Mouse (Mus musculus) cerebellum, postnatal 14 days (tissue): ENCODE measurements around the gene Hs3st4.

Experiments
- DNase-seq, 2 experiments: peaks; one replicate each; pipeline ENCODE4 v3.0.0; 2021; ENCODE audit warnings: mixed read lengths in 2 of 2

Hs3st4 gene

DNA sequence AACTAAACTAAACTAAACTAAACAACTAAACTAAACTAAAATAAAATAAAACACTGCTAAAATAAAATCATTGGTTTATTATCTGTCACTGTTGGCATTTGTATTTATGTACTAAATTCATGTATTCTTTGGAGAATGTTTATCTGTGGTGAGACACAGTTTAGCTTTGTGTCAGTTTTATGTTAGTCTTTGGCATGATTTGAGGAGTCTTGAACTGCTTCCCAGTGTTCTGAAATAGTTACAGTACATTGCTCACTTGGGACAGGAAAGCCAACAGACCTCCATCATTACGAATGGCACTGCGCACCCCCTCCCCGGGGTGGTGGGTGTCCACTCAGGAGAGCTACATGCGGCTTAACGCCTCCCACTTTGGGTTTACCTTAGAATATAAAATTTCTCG is 158.6 kb downstream of the Hs3st4 start:
- no peak for DNase-seq

DNA sequence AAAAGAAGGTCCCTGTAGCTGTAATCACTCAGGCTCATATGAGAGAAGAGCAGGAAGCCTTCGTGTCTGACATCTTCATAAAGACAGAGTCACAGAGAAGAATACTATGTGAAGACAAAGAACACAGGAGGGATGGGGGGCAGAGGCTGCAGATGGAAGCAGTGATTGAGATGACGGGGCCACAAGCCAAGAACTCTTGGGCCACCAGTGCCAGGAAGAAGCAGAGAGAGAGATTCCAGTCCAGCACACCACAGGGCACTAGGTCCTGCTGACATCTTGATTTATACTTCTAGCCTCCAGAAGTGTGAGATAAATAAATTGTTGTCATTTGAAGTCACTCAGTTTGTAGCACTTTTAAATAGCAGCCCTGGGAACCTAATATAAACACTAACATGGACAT is 168.2 kb downstream of the Hs3st4 start:
- DNase-seq = peak; percentile 83 to 85

DNA sequence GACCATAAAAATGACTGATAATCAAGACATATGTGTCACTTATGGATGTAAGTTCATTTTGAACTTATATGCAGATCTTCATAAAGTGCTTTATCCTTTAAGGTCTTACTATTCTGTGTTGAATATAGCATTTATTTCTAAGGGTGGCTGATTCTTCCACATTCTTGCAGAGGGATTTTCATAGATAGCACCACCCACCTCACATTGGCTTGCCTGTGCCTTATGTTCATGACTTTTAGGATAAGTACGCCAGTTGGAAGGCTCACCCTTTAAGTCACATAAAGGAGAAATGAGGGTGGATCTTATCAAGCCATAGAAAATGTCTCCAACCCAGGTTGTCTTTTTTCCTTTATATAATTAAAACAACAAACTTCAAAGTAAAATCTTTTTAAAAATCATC is 180.6 kb downstream of the Hs3st4 start:
- no peak for DNase-seq

DNA sequence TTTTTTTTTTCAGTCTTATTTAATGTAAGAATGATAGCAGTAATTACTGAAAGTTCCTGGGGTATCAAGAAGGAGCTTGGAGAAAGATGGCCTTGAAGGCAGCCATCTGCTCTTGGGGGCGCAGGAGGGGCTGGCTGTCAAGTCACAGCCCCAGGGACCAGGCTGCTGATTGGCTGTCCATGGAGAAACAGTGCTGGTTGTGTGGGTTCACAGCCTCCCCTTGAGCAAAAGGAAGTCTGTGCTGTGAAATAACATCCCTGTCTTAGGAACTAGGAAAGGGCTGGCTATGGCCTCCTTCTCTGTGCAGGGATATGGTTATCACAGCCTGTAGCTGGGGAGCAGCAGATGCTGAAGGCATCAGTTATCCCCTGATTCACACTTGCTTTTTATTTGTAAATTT is 183.6 kb downstream of the Hs3st4 start:
- no peak for DNase-seq

DNA sequence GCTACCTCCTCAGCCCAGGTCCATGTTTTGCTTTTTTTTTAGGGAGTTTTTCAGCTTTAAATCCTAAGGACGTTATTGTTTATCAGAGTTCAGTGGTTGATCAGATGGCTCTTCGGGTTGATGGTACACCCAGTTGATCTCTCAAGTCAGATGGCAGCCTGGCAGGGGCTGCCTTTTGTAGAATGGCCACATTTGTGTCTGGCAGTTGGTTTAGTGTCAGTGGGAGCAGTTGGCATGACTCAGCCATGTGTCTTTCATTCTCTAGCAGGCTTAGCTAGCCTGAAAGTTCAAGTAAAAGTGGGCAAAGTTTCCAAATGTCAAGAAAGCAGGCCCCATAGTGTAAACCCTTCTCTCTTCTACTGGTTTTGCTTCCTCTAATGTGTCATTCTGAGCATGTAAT is 186.1 kb downstream of the Hs3st4 start:
- peak; percentile 47 to 74 for DNase-seq

DNA sequence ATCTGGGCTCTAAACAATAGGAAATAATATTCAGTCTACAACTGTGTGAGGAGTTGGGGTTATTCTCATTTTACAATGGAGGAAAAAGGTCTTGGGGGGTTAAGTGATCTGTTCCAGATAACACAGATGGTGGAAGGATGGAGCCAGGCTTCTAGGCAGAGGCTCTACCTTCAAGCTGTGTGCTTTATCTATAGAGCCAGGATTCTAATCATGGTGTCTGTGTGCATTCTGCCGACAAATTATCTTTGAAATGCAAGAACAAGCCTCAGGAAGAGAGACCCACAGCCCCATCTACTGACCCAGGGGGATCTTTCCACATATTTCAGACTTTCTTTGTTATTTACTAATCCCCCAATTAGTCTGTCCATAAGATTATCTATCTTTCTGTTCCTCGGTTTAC is 187.3 kb downstream of the Hs3st4 start:
- DNase-seq = peak; percentile 57 to 75

DNA sequence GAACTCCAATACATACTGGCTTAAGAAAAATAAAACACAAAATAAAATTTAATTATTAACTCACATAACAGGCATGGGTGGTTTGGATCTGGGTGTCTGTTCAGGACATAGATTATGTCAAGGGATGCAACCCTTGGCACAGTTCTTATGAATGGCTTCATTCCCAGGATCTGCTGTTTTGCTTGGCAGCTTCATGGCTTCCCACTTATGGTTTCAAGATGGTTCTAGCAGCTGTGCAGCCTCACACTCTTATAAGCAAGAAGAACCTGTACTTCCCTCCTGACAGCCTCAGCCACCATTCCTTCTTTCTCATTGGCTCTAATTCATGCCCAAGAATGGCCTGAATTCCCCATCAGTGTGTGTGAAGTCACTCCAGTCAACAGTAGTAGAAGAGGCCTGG is 189.3 kb downstream of the Hs3st4 start:
- DNase-seq = peak; percentile 40 to 66

DNA sequence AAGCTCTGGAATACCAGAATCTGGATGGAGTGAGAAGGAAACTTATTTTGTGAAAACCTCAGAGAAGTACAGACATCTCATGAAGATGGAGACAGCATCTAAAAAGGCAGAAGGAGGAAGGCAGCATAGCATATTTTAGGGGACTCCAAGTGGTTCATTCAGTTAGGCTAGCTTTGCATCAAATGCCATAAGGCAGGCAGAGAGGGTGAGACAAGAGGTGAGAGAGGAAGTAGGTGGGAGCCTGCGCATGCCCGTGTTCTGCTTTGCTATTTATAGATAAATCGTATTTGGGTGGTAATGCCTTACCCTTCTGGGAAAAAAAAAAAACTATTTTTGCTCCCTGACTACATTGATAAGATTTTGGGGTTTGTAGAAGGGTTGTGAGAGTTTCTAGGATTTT is 198.3 kb downstream of the Hs3st4 start:
- no peak for DNase-seq

DNA sequence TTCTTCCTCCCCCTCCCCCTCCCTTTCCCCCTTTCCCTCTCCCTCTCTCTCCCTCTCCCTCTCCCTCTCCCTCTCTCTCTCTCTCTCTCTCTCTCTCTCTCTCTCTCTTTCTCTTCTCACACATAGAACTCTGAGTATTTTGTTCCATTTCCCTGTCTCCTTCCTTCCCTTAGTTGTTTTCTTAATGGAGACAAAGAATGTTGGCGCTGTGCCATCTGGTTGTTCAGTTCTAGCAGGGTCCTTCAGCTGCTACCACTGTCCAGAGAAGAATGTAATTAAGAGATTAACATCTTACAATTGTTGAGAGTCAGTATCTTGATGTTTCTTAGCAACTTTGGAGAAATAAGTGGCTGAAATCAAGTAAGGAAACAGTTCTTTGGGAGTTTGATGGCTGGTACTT is 202.0 kb downstream of the Hs3st4 start:
- DNase-seq = peak in 1 of 2 experiments; percentile 18

DNA sequence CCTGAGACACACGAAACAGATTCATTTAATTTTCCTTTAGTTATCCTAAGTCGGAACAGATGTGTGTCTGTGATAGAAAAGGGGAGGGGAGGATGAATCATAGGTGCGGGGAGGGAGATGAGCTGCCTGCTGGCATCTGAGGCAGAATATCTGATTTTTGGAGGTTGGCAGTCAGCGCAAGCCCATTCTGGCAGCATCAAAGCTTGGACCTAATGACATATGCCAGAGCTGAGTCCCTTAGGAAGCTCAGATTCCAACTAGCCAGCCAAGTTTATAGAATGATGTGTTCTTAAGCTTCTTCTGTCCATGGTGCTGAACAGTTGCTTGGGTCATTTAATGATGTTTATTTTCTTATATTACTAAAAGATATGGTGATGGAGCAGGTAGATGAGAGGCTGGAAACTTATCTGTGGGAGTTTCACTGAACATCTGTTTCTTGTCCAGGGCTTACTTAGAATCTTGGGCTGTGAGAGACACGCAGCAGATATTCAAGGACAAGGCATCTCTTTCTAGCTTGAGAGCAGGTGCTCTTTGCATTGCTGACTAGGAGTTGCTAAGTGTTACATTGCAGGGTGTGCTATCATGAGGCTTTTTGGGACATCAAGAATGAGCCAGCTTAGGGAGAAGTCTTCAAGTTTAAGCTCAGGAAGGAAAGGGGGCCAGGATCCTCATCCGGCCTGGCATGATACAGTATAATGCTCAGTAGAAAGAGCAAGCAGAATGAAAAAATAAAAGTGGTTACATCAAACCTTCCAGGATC is 216.3 kb downstream of the Hs3st4 start:
- DNase-seq = peak; percentile 25 to 55

DNA sequence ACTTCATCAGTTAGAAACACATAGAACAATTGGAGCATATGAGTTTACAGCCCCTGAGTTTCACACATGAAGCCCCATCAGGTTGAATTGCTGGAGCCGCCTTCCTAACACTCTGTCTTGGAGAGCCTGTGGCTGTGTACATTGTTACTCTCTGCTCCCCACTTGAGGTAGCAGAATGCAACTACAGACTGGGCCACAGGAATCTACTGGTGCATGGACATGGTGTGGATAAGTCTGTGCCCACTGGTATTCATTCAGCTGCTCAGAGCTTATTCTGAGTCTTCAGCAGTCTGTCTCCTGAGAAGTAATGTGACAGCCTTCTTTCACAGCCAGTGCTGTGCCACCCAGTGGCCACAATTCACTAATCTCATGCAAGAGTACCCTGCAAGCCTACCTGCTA is 234.3 kb downstream of the Hs3st4 start:
- DNase-seq = peak; percentile 37 to 38

DNA sequence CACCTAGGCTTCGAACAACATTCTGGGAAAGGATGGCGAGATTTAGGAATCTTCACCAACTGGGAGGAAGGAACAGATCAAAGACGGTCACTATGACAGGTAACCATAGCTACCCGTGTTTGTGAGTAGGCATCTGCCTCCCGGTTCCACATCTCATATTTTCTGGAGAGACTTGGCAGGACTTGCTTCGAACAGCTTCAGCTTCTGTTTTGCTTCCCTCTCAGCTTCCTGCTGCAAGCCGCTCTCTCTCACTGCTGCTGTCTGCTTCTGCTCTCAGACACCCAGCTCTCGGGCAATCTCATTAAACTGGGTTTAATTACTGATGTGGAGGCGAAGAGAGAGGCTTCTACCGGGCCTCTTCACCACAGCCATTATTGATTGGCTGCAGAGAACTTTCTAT is 237.9 kb downstream of the Hs3st4 start:
- no peak for DNase-seq

DNA sequence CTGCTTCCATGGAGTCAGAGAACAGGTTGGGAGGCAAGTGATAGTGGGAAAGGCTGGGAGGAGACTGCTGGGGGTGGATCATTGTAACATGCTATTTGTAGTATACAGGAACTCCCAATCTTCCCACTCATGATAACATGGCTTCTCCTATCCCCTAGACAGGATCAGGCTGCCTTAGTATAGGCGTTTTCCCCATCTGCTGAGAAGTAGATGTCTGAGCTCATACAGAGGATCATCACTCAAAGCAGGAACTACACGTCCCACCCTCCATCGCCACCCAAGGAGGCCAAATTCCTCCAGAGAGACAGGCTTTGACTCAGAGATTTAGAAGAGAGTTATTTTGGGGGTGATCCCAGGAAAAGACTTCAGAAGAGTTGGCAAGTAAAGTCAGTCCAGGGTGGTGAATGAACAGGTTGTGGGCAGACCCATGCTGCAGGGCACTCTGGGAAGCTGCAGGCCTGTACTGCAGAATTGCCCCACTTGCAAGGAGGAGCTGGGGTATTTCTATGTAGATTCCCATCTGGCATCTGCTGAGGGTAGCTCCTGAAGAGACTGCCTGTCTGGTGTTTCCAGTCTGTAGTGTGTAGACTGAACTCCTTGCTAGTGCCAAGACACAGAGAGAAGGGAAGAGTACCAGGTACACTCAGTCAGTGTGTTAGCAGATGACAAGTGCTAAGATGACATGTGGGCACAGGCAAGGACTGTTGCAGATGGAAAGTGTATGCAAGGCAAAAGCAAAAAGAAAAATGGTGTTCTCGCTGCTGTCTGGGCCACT is 255.4 kb downstream of the Hs3st4 start:
- no peak for DNase-seq

DNA sequence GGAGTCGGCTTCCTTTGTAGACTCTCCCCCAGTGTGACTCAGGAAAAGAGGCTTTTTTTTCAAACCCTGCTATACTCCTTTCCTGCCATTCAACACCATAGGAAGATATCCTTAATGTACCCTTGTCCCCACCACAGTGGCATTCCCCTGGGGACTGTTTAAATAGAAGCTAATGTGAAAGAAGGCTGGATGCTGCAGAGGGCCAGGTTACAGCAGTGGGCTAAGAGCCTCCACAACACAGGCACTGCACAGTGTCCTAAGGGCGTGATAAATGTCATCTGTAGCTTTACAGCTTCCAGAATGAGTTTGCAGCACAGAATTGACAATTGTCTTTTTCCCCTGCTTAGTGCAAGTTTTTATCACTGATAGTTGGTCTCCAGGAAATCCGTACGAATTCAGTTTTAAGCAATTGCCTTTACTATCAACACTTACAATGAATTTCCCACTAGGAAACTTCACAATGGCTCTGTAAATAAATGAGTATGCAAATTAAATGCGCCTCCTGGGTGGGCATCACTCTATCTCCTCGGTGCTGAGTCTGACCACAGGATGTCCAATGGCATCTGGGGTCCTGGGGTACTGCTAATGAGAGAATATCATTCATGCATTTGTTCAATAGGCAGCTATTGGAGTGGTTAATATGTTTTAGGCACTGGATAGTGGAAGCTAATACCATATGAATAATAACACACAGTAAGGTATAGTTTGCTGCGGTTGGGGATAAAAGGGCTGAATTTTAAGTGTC is 257.4 kb downstream of the Hs3st4 start:
- DNase-seq = no peak

DNA sequence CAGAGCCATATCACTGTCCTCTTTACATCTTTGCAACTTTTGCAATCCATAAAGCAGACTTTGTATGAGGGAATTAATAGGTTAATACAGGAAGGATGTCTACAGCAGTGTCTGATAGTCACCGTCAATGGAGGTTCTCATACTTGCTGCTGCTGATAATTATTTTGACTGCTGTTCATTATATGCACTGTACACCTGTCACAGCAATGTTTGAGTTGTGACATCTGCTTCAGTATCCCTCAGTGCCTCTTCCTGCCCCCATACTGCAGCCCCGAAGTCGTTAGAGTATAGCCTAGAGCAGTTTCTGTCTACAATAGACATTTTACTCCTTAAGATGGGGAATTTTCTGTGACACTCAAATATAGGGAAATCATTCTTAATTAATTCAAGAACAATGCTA is 267.2 kb downstream of the Hs3st4 start:
- no peak for DNase-seq

DNA sequence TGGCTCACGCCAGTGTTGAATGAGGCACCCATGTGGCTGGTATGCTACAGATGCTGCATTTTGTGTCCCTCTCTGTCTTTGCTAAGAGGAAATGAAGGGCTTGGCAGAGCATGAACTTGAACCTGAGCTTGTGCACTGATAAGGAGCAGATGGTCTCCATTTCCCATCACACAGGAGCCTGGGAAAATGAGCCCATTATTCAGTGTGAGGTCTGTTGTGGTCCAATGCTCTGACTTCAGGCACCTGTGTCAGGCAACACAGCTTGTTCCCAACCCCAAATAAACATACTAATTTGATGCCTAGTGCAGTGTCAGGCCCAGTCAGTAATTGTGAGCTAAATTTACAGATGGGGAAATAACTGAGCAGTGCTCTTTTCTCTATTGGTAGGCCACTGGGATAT is 267.9 kb downstream of the Hs3st4 start:
- peak in 1 of 2 experiments; percentile 42 for DNase-seq

DNA sequence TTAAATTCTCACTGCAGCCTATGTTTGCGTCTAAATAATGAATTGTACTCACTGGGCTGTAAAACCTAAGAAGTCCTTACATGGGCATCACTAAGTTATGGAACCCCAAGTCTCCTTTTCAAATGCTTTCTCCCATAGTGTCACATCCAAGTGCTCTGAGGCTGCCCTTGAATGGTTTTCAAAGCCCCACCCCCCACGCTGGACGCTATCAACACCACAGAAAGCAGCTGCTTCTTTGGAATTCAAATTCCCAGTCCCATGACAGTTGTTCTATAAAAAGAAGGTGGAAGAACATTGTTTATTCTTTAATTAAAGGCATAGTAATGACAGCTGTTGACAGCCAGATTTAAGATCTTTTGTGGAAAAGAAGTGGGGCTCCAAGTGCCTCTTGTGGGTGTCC is 275.8 kb downstream of the Hs3st4 start:
- no peak for DNase-seq

DNA sequence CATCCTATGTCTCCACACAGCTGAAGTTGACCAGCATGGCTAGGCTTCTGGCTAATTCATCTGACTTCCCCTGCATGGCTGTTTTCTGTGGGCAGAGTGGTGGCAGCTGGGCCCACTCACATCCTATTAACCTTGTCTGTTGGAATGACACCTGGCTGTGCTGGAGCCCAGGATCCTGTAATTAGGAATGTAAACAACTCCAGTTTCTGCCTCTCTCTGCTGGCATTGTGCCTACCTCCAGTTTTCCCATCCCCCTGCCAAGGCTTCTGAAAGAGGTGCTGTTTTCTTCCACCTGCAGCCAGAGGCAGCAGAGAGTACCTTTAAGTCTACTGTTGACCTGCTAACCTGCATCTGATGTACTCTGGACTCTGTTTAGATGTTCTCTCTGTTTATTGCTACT is 288.1 kb downstream of the Hs3st4 start:
- peak; percentile 19 to 67 for DNase-seq

DNA sequence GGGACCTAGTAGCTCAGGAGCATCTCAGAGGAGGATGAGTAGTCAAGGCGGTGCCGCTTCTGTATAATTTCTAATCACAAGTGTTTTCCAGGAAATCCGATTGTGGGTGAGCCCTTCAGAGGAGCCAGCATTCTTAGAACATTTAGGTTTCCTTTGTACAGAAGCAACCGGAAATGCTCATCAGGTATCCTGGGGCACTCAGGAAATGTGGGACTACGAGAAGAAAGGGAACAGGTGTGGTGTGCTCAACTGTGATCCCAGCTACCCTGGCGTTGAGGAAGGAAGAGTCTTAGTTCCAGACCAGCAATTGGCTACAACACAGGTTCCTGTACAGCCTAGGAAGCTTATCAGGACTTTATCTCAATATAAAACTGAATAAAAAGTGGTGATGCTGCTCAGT is 307.2 kb downstream of the Hs3st4 start:
- no peak for DNase-seq

DNA sequence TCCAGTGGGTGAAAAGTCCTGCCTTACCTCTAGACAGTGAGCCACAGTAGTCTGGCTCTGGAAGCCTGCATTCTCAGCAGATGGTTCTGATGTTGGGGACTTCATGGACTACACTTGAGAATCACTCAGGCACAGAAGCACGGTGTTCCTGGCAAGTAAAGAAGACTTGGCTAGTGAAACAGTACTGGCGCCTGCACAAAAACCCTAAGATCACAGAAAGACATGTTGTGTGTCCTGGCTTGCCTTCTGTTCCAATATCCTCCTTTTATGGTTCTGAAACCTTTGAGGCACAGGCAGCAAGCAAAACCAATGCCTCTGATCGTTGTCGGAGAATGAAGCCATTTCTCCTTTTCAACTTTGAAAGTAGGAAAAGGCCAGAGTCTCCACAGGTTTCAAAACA is 336.8 kb downstream of the Hs3st4 start:
- peak; percentile 74 to 87 for DNase-seq

DNA sequence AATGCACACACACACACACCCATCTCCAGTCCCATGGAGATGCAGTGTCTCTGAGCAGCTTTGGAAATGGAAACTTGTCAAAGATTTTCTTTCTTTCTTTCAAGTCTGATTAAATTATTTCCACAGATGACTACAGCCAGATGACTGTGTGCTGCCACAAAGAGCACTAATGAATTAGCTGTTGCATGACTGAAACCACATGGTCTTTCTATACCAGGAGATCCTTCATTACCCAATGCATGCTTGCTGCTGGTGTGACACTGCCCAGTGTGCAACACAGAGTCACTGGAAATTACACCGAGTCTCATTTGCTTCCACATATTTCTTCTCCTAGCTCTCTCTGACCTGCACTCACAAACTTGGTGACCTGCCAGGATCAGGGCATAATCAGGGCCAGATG is 353.0 kb downstream of the Hs3st4 start:
- peak in 1 of 2 experiments; percentile 19 for DNase-seq

DNA sequence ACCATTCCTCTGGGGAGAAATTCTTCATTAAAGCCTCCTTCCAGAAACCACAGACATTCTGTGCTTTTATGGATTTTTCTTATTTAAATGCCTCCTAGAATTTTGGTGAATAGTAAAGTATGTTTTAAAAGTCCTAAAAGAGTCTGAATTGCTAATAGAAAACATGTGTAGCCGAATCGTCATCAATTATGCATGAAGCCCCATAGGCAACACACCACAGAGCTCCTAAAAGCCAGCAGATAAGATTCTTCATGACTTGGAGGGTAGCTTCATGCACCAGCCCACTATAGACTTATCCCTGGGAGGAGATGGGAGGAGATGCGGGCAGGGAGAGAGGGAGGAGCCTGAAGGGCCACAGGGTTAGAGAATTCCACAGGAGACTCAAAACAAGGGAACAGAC is 358.8 kb downstream of the Hs3st4 start:
- no peak for DNase-seq

DNA sequence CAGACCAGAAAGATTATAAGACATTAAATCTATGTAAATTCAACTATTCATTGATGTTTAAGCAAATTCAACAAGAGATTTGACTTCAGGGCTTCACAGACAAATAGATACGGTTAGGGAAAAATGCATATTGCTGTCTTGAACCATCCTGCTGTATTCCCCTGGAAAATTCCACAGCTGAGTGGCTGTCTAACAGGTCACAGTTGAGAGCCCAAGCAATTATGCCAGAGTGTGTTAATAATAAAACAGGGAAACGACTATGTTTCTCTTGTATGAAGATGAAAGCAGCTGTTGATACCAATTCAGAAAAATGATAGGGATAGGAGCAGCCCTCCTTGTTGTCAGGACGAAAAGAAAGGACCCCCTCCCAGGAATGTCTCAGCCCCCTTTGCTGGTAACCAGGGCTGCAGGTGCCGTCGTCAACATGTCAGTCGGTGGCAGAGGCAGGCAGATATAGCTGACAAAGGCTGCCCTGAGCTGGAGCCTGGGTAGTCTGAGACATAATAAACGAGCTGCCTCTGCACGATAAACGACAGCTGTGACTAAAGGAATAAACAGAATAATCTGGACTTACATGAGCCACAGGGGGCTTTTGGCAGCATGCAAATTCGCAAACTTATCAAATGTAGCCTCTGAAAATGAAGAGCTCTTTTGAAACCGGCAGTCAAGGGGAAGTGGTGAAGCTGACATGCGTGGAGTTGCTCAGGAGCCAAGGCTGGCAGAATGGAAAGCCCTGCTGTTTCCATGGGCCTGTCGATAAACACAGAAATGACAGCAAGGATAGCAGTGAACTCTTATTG is 364.7 kb downstream of the Hs3st4 start:
- DNase-seq = peak; percentile 45 to 60
